Mouse (Mus musculus) c-Kit-positive CD71-positive TER-119-positive erythroid progenitor cells, embryonic 14.5 days (primary cell): ENCODE results near the gene Diras2.

Experiments
- DNase-seq: peaks from one replicate; pipeline ENCODE4 v3.0.0-alpha.2; 2013; ENCODE audit warnings: low spot score

Gene Diras2

GRCm38 (mm10) chr13:52531121-52531520 is at the start of gene Diras2:
Diras2 (minus strand) TSS chr13:52531279.
- DNase-seq = no peak

- no peak for DNase-seq
Measured at GRCm38 (mm10) chr13:52578776-52579175, 47.7 kb upstream of the Diras2 start.

GRCm38 (mm10) chr13:52577939-52578338 is 46.9 kb upstream of the Diras2 start:
- DNase-seq = no peak

- no peak for DNase-seq
Measured at GRCm38 (mm10) chr13:52577326-52577920, 46.3 kb upstream of the Diras2 start.

GRCm38 (mm10) chr13:52576841-52577240 is 45.8 kb upstream of the Diras2 start:
- no peak for DNase-seq

- no peak for DNase-seq
Measured at GRCm38 (mm10) chr13:52576021-52576614, 45.0 kb upstream of the Diras2 start.

- DNase-seq = no peak
Measured at GRCm38 (mm10) chr13:52575483-52575882, 44.4 kb upstream of the Diras2 start.

GRCm38 (mm10) chr13:52574311-52574710 is 43.2 kb upstream of the Diras2 start:
- no peak for DNase-seq

GRCm38 (mm10) chr13:52572451-52573446 is 41.7 kb upstream of the Diras2 start:
- no peak for DNase-seq

- DNase-seq = no peak
Measured at GRCm38 (mm10) chr13:52571591-52572384, 40.7 kb upstream of the Diras2 start.

- DNase-seq = no peak
Measured at GRCm38 (mm10) chr13:52570276-52570675, 39.2 kb upstream of the Diras2 start.

GRCm38 (mm10) chr13:52569194-52569769 is 38.2 kb upstream of the Diras2 start:
- DNase-seq = no peak

- DNase-seq = no peak
Measured at GRCm38 (mm10) chr13:52566777-52567176, 35.7 kb upstream of the Diras2 start.

GRCm38 (mm10) chr13:52566188-52566760 is 35.2 kb upstream of the Diras2 start:
- no peak for DNase-seq

- DNase-seq = no peak
Measured at GRCm38 (mm10) chr13:52565103-52565739, 34.1 kb upstream of the Diras2 start.

GRCm38 (mm10) chr13:52562166-52562571 is 31.1 kb upstream of the Diras2 start:
- no peak for DNase-seq

- no peak for DNase-seq
Measured at GRCm38 (mm10) chr13:52561367-52562165, 30.5 kb upstream of the Diras2 start.

- no peak for DNase-seq
Measured at GRCm38 (mm10) chr13:52557421-52557820, 26.3 kb upstream of the Diras2 start.

GRCm38 (mm10) chr13:52554722-52555121 is 23.6 kb upstream of the Diras2 start:
- no peak for DNase-seq
